In the genomic region with DNA sequence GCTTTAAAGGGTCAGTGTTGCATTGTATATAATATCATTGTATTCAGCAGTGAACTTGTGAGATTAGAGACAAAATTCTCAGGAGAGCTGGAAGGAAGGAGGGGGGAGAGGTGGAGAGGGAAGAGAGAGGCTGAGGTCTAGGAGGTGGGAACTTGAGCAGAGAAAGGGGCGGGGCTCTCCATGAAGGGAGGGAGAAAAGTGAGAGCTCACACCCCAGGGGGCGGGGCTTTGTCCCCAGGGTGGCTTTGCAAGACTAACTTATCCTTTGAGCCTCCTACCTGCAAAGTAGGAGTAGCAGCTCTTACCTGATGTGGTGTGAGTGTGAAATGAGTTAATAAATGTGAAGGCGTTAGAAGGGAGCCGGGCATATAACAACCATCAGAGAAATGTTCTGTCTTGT, we compare ENCODE assay signal across 8 mouse cellular contexts. TPM values are rescaled to one million over a fixed set of nuclear protein-coding genes. Genes with fewer than 3 reads are reported as not detected.
DNase-seq lines count a peak whose midpoint lies in the region; ATAC-seq lines count a peak whose summit lies in the region.

No protein-coding gene starts in this region.

- H3K27ac ChIP-seq in limb, embryonic 15.5 days = peak overlapping the region; percentile 23; the same call in 1 of the 2 replicates
- H3K27ac ChIP-seq in stomach, embryonic 16.5 days (ENCODE audit: low read length) = peak overlapping the region; percentile 36
- no peak overlapping the region for H3K27ac ChIP-seq in hindbrain, embryonic 11.5 days (ENCODE audit: low read depth, low read length)
- H3K27ac ChIP-seq in midbrain, embryonic 10.5 days (replicated peaks) = no peak overlapping the region

- WGBS in limb, embryonic 15.5 days = 20% methylated on average over 4 of the region's 4 CpGs
- 4% methylated on average over 4 of the region's 4 CpGs for WGBS in stomach, embryonic 16.5 days
- WGBS in hindbrain, embryonic 11.5 days = 29% methylated on average over 4 of the region's 4 CpGs
- WGBS in midbrain, embryonic 10.5 days = 24% methylated on average over 4 of the region's 4 CpGs

- no peaks in the 10 kb centered on the region for H3K36me3 ChIP-seq in limb, embryonic 15.5 days
- no peaks in the 10 kb centered on the region for H3K36me3 ChIP-seq in stomach, embryonic 16.5 days (ENCODE audit: control insufficient read depth, insufficient read depth, low read length)
- no peaks in the 10 kb centered on the region for H3K36me3 ChIP-seq in hindbrain, embryonic 11.5 days (ENCODE audit: control insufficient read depth, insufficient read depth, low read length)
- no peaks in the 10 kb centered on the region for H3K36me3 ChIP-seq in midbrain, embryonic 10.5 days

- no peak for ATAC-seq in limb, embryonic 15.5 days (ENCODE audit: insufficient number of reproducible peaks, low FRiP score, low TSS enrichment, low read depth)
- peak; percentile 76; the same call in 1 of the 2 replicates for ATAC-seq in stomach, embryonic 16.5 days (ENCODE audit: insufficient read depth, low FRiP score)
- ATAC-seq in hindbrain, embryonic 11.5 days (ENCODE audit: low FRiP score) = no peak

- no peak overlapping the region for H3K4me3 ChIP-seq in limb, embryonic 15.5 days
- H3K4me3 ChIP-seq in stomach, embryonic 16.5 days (replicated peaks; ENCODE audit: low read length) = no peak overlapping the region
- H3K4me3 ChIP-seq in hindbrain, embryonic 11.5 days (ENCODE audit: low read depth, low read length) = no peak overlapping the region
- H3K4me3 ChIP-seq in midbrain, embryonic 10.5 days = no peak overlapping the region

- H3K4me2 ChIP-seq in limb, embryonic 15.5 days = no peak overlapping the region
- H3K4me2 ChIP-seq in stomach, embryonic 16.5 days (ENCODE audit: low read depth, low read length) = no peak overlapping the region
- no peak overlapping the region for H3K4me2 ChIP-seq in hindbrain, embryonic 11.5 days (replicated peaks; ENCODE audit: low read depth, low read length)

- intact Hi-C loops in left cerebral cortex, postnatal 14 days (cut with DNase I) = no loop called here

- H3K9me3 ChIP-seq in limb, embryonic 15.5 days = no peaks in the 10 kb centered on the region
- no peaks in the 10 kb centered on the region for H3K9me3 ChIP-seq in stomach, embryonic 16.5 days (replicated peaks; ENCODE audit: control insufficient read depth, low read length)
- no peaks in the 10 kb centered on the region for H3K9me3 ChIP-seq in hindbrain, embryonic 11.5 days (ENCODE audit: control insufficient read depth, low read length)
- H3K9me3 ChIP-seq in midbrain, embryonic 10.5 days (replicated peaks) = no peaks in the 10 kb centered on the region

- peak; percentile 51 for DNase-seq in ovary, postnatal 36 days (ENCODE audit: low spot score)
- no peak for DNase-seq in ovary, adult 18-20 months (ENCODE audit: low spot score)
- peak; percentile 61 for DNase-seq in embryo, embryonic 11 days
- no peak for DNase-seq in hindbrain, embryonic 11.5 days (ENCODE audit: low spot score)
- DNase-seq in midbrain, embryonic 10.5 days (ENCODE audit: low spot score) = no peak
- no peak for DNase-seq in left cerebral cortex, postnatal 14 days (ENCODE audit: low spot score in 2 of 2)

- H3K9ac ChIP-seq in limb, embryonic 15.5 days = no peak overlapping the region
- no peak overlapping the region for H3K9ac ChIP-seq in stomach, embryonic 16.5 days (ENCODE audit: low read length)
- H3K9ac ChIP-seq in hindbrain, embryonic 11.5 days (ENCODE audit: low read depth, low read length) = no peak overlapping the region

- no peaks in the 10 kb centered on the region for H3K27me3 ChIP-seq in limb, embryonic 15.5 days
- H3K27me3 ChIP-seq in stomach, embryonic 16.5 days (ENCODE audit: control insufficient read depth, insufficient read depth, low read length) = no peaks in the 10 kb centered on the region
- H3K27me3 ChIP-seq in hindbrain, embryonic 11.5 days (ENCODE audit: control insufficient read depth, insufficient read depth, low read length) = no peaks in the 10 kb centered on the region
- peaks cover 9% of the 10 kb centered on the region; the same call in 1 of the 2 replicates for H3K27me3 ChIP-seq in midbrain, embryonic 10.5 days (ENCODE audit: low read depth, poor library complexity, severe bottlenecking)

- peaks cover 13% of the 10 kb centered on the region for H3K4me1 ChIP-seq in limb, embryonic 15.5 days
- H3K4me1 ChIP-seq in stomach, embryonic 16.5 days (ENCODE audit: control insufficient read depth, insufficient read depth, low read length) = peaks cover 17% of the 10 kb centered on the region
- H3K4me1 ChIP-seq in hindbrain, embryonic 11.5 days (replicated peaks; ENCODE audit: control insufficient read depth, insufficient read depth, low read length) = no peaks in the 10 kb centered on the region
- peaks cover 9% of the 10 kb centered on the region for H3K4me1 ChIP-seq in midbrain, embryonic 10.5 days

RNA-seq across cellular contexts. Expression of gene Kdm6b, which starts 15.3 kb away (rescaled TPM):
- 30.8 and 32.0 TPM in 2 replicates for polyA plus RNA-seq in limb, embryonic 15.5 days (2015; fragmentation: Nextera tagmentation; extraction: Ambion mirVana)
- 21.2 and 21.4 TPM in 2 replicates for polyA plus RNA-seq in stomach, embryonic 16.5 days (2015; fragmentation: Nextera tagmentation; extraction: Ambion mirVana)
- 33.7 and 40.9 TPM in 2 replicates for polyA plus RNA-seq in hindbrain, embryonic 11.5 days (2014; fragmentation: Nextera tagmentation; extraction: Ambion mirVana)
- polyA plus RNA-seq in midbrain, embryonic 10.5 days (2016; fragmentation: Nextera tagmentation; extraction: Ambion mirVana) = 31.8 and 37.1 TPM in 2 replicates
- total RNA-seq in left cerebral cortex, postnatal 14 days (2021) = 10 to 100 TPM; 33.0 to 33.3 TPM

RNA-seq across cellular contexts. Expression of gene Tmem88, which starts 30.7 kb away (rescaled TPM):
- polyA plus RNA-seq in limb, embryonic 15.5 days (2015; fragmentation: Nextera tagmentation; extraction: Ambion mirVana) = 18.8 and 20.4 TPM in 2 replicates
- 26.4 and 28.7 TPM in 2 replicates for polyA plus RNA-seq in stomach, embryonic 16.5 days (2015; fragmentation: Nextera tagmentation; extraction: Ambion mirVana)
- polyA plus RNA-seq in hindbrain, embryonic 11.5 days (2014; fragmentation: Nextera tagmentation; extraction: Ambion mirVana) = 15.7 and 17.1 TPM in 2 replicates
- 16.9 and 21.4 TPM in 2 replicates for polyA plus RNA-seq in midbrain, embryonic 10.5 days (2016; fragmentation: Nextera tagmentation; extraction: Ambion mirVana)
- total RNA-seq in left cerebral cortex, postnatal 14 days (2021) = 1 to 10 TPM; 2.6 to 2.9 TPM

RNA-seq across cellular contexts. Expression of gene Cyb5d1, which starts 33.3 kb away (rescaled TPM):
- polyA plus RNA-seq in limb, embryonic 15.5 days (2015; fragmentation: Nextera tagmentation; extraction: Ambion mirVana) = 30.2 and 36.6 TPM in 2 replicates
- 29.4 TPM in 2 replicates for polyA plus RNA-seq in stomach, embryonic 16.5 days (2015; fragmentation: Nextera tagmentation; extraction: Ambion mirVana)
- polyA plus RNA-seq in hindbrain, embryonic 11.5 days (2014; fragmentation: Nextera tagmentation; extraction: Ambion mirVana) = 32.7 and 45.2 TPM in 2 replicates
- polyA plus RNA-seq in midbrain, embryonic 10.5 days (2016; fragmentation: Nextera tagmentation; extraction: Ambion mirVana) = 50.4 and 57.3 TPM in 2 replicates
- total RNA-seq in left cerebral cortex, postnatal 14 days (2021) = 10 to 100 TPM; 36.8 to 42.0 TPM

RNA-seq across cellular contexts. Expression of gene Naa38, which starts 33.5 kb away (rescaled TPM):
- 143 and 144 TPM in 2 replicates for polyA plus RNA-seq in limb, embryonic 15.5 days (2015; fragmentation: Nextera tagmentation; extraction: Ambion mirVana)
- polyA plus RNA-seq in stomach, embryonic 16.5 days (2015; fragmentation: Nextera tagmentation; extraction: Ambion mirVana) = 144 and 148 TPM in 2 replicates
- 120 and 124 TPM in 2 replicates for polyA plus RNA-seq in hindbrain, embryonic 11.5 days (2014; fragmentation: Nextera tagmentation; extraction: Ambion mirVana)
- polyA plus RNA-seq in midbrain, embryonic 10.5 days (2016; fragmentation: Nextera tagmentation; extraction: Ambion mirVana) = 145 and 146 TPM in 2 replicates
- total RNA-seq in left cerebral cortex, postnatal 14 days (2021) = 100 to 1,000 TPM in 1 of 2 experiments, 10 to 100 TPM in 1; 92.0 to 106 TPM

RNA-seq across cellular contexts. Expression of gene Chd3, which starts 59.5 kb away (rescaled TPM):
- 77.4 and 89.3 TPM in 2 replicates for polyA plus RNA-seq in limb, embryonic 15.5 days (2015; fragmentation: Nextera tagmentation; extraction: Ambion mirVana)
- polyA plus RNA-seq in stomach, embryonic 16.5 days (2015; fragmentation: Nextera tagmentation; extraction: Ambion mirVana) = 48.5 and 55.4 TPM in 2 replicates
- 44.3 and 57.1 TPM in 2 replicates for polyA plus RNA-seq in hindbrain, embryonic 11.5 days (2014; fragmentation: Nextera tagmentation; extraction: Ambion mirVana)
- 41.7 and 50.6 TPM in 2 replicates for polyA plus RNA-seq in midbrain, embryonic 10.5 days (2016; fragmentation: Nextera tagmentation; extraction: Ambion mirVana)
- total RNA-seq in left cerebral cortex, postnatal 14 days (2021) = 100 to 1,000 TPM; 531 to 563 TPM

Comparison
In these comparisons a context has a peak if more than half of its experiments do, and no peak if none do; other contexts are left out.
1. DNase-seq: peak in ovary, postnatal 36 days (single experiment) and embryo, embryonic 11 days (single experiment); none in ovary, adult 18-20 months (single experiment), hindbrain, embryonic 11.5 days (single experiment), midbrain, embryonic 10.5 days (single experiment) and left cerebral cortex, postnatal 14 days (0 of 2).
2. H3K27ac ChIP-seq: peak in limb, embryonic 15.5 days (single experiment) and stomach, embryonic 16.5 days (single experiment); none in hindbrain, embryonic 11.5 days (single experiment) and midbrain, embryonic 10.5 days (single experiment).